Mouse (Mus musculus): ENCODE data around the gene Mrm2. TPM values are rescaled to one million over a fixed set of nuclear protein-coding genes. Genes with fewer than 3 reads are reported as not detected.
"Not testable (repeated sequence)": the region's sequence is repeated elsewhere in the genome, so short reads cannot be mapped to it uniquely, and the experiment has no call there.

Mrm2 gene
- polyA plus RNA-seq, 1 experiment from 2014 or later: 8.4 TPM

- Histone ChIP-seq H3K27me3 (no peaks in the 10 kb centered on the region), H3K4me1 (replicated peaks) (peaks cover 25% of the 10 kb centered on the region), H3K36me3 (replicated peaks) (no peaks in the 10 kb centered on the region), H3K27ac (replicated peaks) (peak overlapping the region; percentile 59), H3K4me3 (replicated peaks) (no peak overlapping the region), H3K4me2 (no peak overlapping the region), H3K9me3 (replicated peaks) (no peaks in the 10 kb centered on the region), H3K9ac (no peak overlapping the region)
- no peak for ATAC-seq (ENCODE audit: insufficient read depth)
- WGBS (ENCODE audit: insufficient replicate concordance): 69% methylated on average over 4 of the region's 4 CpGs
Observed at GRCm38 (mm10) chr5:140368926-140369325, 37.2 kb upstream of the Mrm2 start.

GRCm38 (mm10) chr5:140368126-140368525 lies 36.4 kb upstream of the Mrm2 start:
- 82% methylated on average over 2 of the region's 2 CpGs for WGBS (ENCODE audit: insufficient replicate concordance)
- peaks cover 25% of the 10 kb centered on the region for H3K4me1 ChIP-seq (replicated peaks)
- not testable (repeated sequence) for H3K4me3 ChIP-seq (replicated peaks); H3K4me2 ChIP-seq; H3K27me3 ChIP-seq; H3K36me3 ChIP-seq (replicated peaks); H3K27ac ChIP-seq (replicated peaks); H3K9me3 ChIP-seq (replicated peaks); H3K9ac ChIP-seq; ATAC-seq (ENCODE audit: insufficient read depth)

GRCm38 (mm10) chr5:140364415-140364814 lies 32.7 kb upstream of the Mrm2 start:
- no peaks in the 10 kb centered on the region for H3K27me3 ChIP-seq
- no peak overlapping the region for H3K4me2 ChIP-seq
- no peak for ATAC-seq (ENCODE audit: insufficient read depth)
- H3K9ac ChIP-seq: no peak overlapping the region
- 0 out of 2 replicates have a peak, but pooled peaks cover 4% of the 10 kb centered on the region for H3K36me3 ChIP-seq (replicated peaks)
- H3K4me3 ChIP-seq (replicated peaks): no peak overlapping the region
- WGBS (ENCODE audit: insufficient replicate concordance): 78% methylated on average over 5 of the region's 5 CpGs
- H3K27ac ChIP-seq (replicated peaks): no peak overlapping the region
- H3K4me1 ChIP-seq (replicated peaks): peaks cover 6% of the 10 kb centered on the region
- no peaks in the 10 kb centered on the region for H3K9me3 ChIP-seq (replicated peaks)

GRCm38 (mm10) chr5:140359930-140360674 lies 28.4 kb upstream of the Mrm2 start:
- H3K27me3 ChIP-seq: no peaks in the 10 kb centered on the region
- 74% methylated on average over 14 of the region's 14 CpGs for WGBS (ENCODE audit: insufficient replicate concordance)
- H3K27ac ChIP-seq (replicated peaks): no peak overlapping the region
- no peaks in the 10 kb centered on the region for H3K9me3 ChIP-seq (replicated peaks)
- no peak overlapping the region for H3K4me3 ChIP-seq (replicated peaks)
- no peak overlapping the region for H3K4me2 ChIP-seq
- H3K4me1 ChIP-seq (replicated peaks): no peaks in the 10 kb centered on the region
- peaks cover 30% of the 10 kb centered on the region; the same call in 1 of the 2 replicates for H3K36me3 ChIP-seq (replicated peaks)
- ATAC-seq (ENCODE audit: insufficient read depth): no peak
- no peak overlapping the region for H3K9ac ChIP-seq

- no peaks in the 10 kb centered on the region for H3K9me3 ChIP-seq (replicated peaks)
- no peak for ATAC-seq (ENCODE audit: insufficient read depth)
- no peak overlapping the region for H3K27ac ChIP-seq (replicated peaks)
- peaks cover 48% of the 10 kb centered on the region for H3K36me3 ChIP-seq (replicated peaks)
- no peak overlapping the region for H3K4me3 ChIP-seq (replicated peaks)
- H3K4me2 ChIP-seq: no peak overlapping the region
- no peak overlapping the region for H3K9ac ChIP-seq
- H3K27me3 ChIP-seq: no peaks in the 10 kb centered on the region
- 69% methylated on average over 3 of the region's 3 CpGs for WGBS (ENCODE audit: insufficient replicate concordance)
- no peaks in the 10 kb centered on the region for H3K4me1 ChIP-seq (replicated peaks)
Observed at GRCm38 (mm10) chr5:140357466-140357865, 25.8 kb upstream of the Mrm2 start.

- no peaks in the 10 kb centered on the region for H3K4me1 ChIP-seq (replicated peaks)
- no peak overlapping the region for H3K4me2 ChIP-seq
- no peak overlapping the region for H3K4me3 ChIP-seq (replicated peaks)
- no peaks in the 10 kb centered on the region for H3K27me3 ChIP-seq
- no peak for ATAC-seq (ENCODE audit: insufficient read depth)
- 79% methylated on average over 11 of the region's 11 CpGs for WGBS (ENCODE audit: insufficient replicate concordance)
- H3K9ac ChIP-seq: no peak overlapping the region
- H3K36me3 ChIP-seq (replicated peaks): peaks cover 63% of the 10 kb centered on the region
- no peak overlapping the region for H3K27ac ChIP-seq (replicated peaks)
- H3K9me3 ChIP-seq (replicated peaks): no peaks in the 10 kb centered on the region
Observed at GRCm38 (mm10) chr5:140355934-140356333, 24.2 kb upstream of the Mrm2 start.

GRCm38 (mm10) chr5:140352352-140352751 lies 20.7 kb upstream of the Mrm2 start:
- Histone ChIP-seq H3K27ac (replicated peaks) (no peak overlapping the region), H3K9ac (no peak overlapping the region), H3K4me1 (replicated peaks) (0 out of 2 replicates have a peak, but pooled peaks cover 6% of the 10 kb centered on the region), H3K9me3 (replicated peaks) (no peaks in the 10 kb centered on the region), H3K36me3 (replicated peaks) (peaks cover 56% of the 10 kb centered on the region), H3K4me2 (no peak overlapping the region), H3K4me3 (replicated peaks) (no peak overlapping the region), H3K27me3 (no peaks in the 10 kb centered on the region)
- no peak for ATAC-seq (ENCODE audit: insufficient read depth)
- 86% methylated on average over 6 of the region's 6 CpGs for WGBS (ENCODE audit: insufficient replicate concordance)

GRCm38 (mm10) chr5:140350731-140351497 lies 19.2 kb upstream of the Mrm2 start:
- H3K4me3 ChIP-seq (replicated peaks): no peak overlapping the region
- peaks cover 54% of the 10 kb centered on the region for H3K36me3 ChIP-seq (replicated peaks)
- H3K4me2 ChIP-seq: no peak overlapping the region
- no peaks in the 10 kb centered on the region for H3K27me3 ChIP-seq
- H3K9ac ChIP-seq: no peak overlapping the region
- no peak for ATAC-seq (ENCODE audit: insufficient read depth)
- WGBS (ENCODE audit: insufficient replicate concordance): 74% methylated on average over 8 of the region's 8 CpGs
- 0 out of 2 replicates have a peak, but pooled peaks cover 6% of the 10 kb centered on the region for H3K4me1 ChIP-seq (replicated peaks)
- no peaks in the 10 kb centered on the region for H3K9me3 ChIP-seq (replicated peaks)
- H3K27ac ChIP-seq (replicated peaks): no peak overlapping the region

- Histone ChIP-seq H3K4me1 (replicated peaks) (0 out of 2 replicates have a peak, but pooled peaks cover 6% of the 10 kb centered on the region), H3K27me3 (no peaks in the 10 kb centered on the region), H3K9me3 (replicated peaks) (no peaks in the 10 kb centered on the region), H3K4me3 (replicated peaks) (no peak overlapping the region), H3K9ac (no peak overlapping the region), H3K27ac (replicated peaks) (no peak overlapping the region), H3K36me3 (replicated peaks) (peaks cover 56% of the 10 kb centered on the region), H3K4me2 (no peak overlapping the region)
- no peak for ATAC-seq (ENCODE audit: insufficient read depth)
- 56% methylated on average over 9 of the region's 9 CpGs for WGBS (ENCODE audit: insufficient replicate concordance)
Observed at GRCm38 (mm10) chr5:140349882-140350281, 18.2 kb upstream of the Mrm2 start.

- Histone ChIP-seq H3K9ac (no peak overlapping the region), H3K9me3 (replicated peaks) (no peaks in the 10 kb centered on the region), H3K27me3 (no peaks in the 10 kb centered on the region), H3K4me3 (replicated peaks) (no peak overlapping the region), H3K4me2 (no peak overlapping the region), H3K36me3 (replicated peaks) (peaks cover 35% of the 10 kb centered on the region), H3K27ac (replicated peaks) (no peak overlapping the region), H3K4me1 (replicated peaks) (0 out of 2 replicates have a peak, but pooled peaks cover 6% of the 10 kb centered on the region)
- 55% methylated on average over 1 of the region's 1 CpGs for WGBS (ENCODE audit: insufficient replicate concordance)
- ATAC-seq (ENCODE audit: insufficient read depth): no peak
Observed at GRCm38 (mm10) chr5:140346050-140346449, 14.4 kb upstream of the Mrm2 start.

- no peak for ATAC-seq (ENCODE audit: insufficient read depth)
- Histone ChIP-seq H3K36me3 (replicated peaks) (peaks cover 36% of the 10 kb centered on the region), H3K9me3 (replicated peaks) (no peaks in the 10 kb centered on the region), H3K9ac (no peak overlapping the region), H3K27me3 (no peaks in the 10 kb centered on the region), H3K27ac (replicated peaks) (no peak overlapping the region), H3K4me1 (replicated peaks) (0 out of 2 replicates have a peak, but pooled peaks cover 6% of the 10 kb centered on the region), H3K4me3 (replicated peaks) (no peak overlapping the region), H3K4me2 (no peak overlapping the region)
- 73% methylated on average over 4 of the region's 4 CpGs for WGBS (ENCODE audit: insufficient replicate concordance)
Observed at GRCm38 (mm10) chr5:140345244-140345643, 13.5 kb upstream of the Mrm2 start.
